Mouse (Mus musculus) lung, adult 10 weeks (tissue): ENCODE results near the gene S100a11. TPM values are rescaled to one million over a fixed set of nuclear protein-coding genes. Genes with fewer than 3 reads are reported as not detected.

Experiments used
- polyA plus RNA-seq: library from polyadenylated mRNA; stranded (reverse); fragments of 350-450 nt; fragmentation: Illumina TruSeq; extraction: RNeasy Lipid Tissue Mini Kit (QIAGEN cat#74804); gene quantifications from one replicate; pipeline ENCODE4 v1.2.3, GENCODE M21; 2014; ENCODE audit warnings: low read depth, low replicate concordance; ENCODE audit not compliant: insufficient read depth

S100a11 gene
- 1,443 TPM for polyA plus RNA-seq

DNA sequence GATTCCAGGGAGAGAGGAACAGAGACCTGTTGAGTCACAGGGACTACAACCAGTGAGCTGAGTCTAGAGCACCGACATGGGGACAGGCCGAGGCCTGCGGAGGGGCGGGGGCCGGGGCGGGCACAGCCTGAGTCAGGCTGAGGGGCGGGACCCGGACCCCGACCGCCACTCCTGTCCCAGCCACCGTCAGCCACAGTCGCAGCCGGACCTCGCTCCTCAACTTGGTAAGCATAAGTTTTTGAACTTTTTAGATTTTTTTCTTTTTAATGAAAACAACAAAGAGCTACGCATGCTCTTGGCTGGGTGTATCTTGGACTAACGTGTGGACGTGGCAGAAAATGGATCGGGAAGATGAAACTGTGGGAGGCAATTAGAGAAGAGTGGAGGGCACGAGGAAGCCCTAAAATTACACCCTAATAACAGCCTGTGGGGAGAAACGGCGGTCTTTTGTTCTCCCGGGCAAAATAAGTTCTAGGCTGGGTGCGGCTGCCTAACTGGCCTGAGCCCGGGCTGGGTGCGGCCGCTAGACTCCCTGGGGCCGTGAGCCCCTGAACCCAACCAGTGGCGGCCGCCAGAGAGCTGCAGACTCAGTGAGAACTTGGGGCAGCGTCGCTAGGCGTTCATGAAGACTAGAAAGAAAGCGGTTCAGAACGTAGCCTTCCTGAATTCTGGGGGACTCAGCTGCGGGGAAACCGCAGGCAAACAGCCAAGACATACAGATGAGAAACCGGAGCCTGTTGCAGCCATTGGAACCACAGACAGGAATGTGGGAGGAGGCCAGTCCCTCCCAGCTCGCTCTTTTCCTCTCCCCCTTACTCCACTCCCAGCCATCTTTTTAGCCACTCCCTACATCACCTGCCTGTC is at the start of gene S100a11:
TSS of gene S100a11 (plus strand) at position 159 of the 864 bp plus-strand sequence.

DNA sequence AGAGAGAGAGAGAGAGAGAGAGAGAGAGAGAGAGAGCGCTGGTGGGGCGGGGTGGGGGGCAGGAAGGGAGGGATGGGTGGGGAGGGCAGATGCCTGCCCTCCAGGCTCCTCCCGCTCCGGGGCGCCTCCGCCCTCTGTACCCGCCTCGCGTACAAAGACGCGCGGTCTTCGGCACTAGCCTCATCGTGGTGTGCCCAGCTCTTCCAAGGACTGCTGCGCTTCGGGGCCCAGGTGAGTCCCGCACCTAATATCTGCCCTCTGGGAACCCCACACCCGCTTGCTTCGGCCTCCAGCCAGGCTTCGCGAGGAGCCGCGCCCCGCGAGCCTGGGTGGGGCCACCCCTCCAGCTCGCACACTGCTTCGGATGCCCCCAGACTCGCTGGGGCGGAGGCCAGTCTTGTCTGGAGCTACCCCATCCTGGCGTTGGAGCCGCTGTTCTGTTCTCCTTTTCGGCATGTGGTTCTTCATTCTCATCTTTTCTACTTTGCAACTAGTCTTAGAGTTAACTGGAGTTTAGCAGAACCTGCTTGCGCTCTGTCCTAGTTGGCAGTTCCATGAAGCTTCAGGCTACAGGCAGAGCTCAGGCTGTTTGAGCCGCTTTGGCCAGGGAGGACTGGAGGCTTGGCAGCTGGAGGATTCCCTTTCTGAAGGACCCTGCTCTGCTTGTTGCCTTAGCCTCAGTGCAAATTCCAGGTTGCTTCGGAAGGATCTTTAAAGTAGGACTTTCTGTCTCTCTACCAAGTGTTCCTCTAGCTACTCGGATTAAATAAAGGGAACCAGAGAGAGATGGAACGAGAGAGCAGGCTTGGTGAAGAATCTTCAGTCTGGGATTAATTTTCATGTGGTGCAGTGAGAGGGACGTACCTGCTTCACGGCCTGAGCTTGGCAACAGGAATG is 34.9 kb downstream of the S100a11 start, which contains the start of gene S100a10:
TSS of gene S100a10 (plus strand) at position 100 of the 897 bp plus-strand sequence.

Other genes starting within 250 kb of the S100a11 start
- not detected for gene Flg, start 247.0 kb upstream of the S100a11 start, polyA plus RNA-seq
- not detected for gene Hrnr, start 200.7 kb upstream of the S100a11 start, polyA plus RNA-seq
- 0.63 TPM for gene Rptn, start 126.8 kb upstream of the S100a11 start, polyA plus RNA-seq
- gene Tchh, start 78.2 kb upstream of the S100a11 start, polyA plus RNA-seq = 0.97 TPM
- gene Tchhl1, start 51.7 kb upstream of the S100a11 start, polyA plus RNA-seq = not detected
- 525 TPM for gene S100a10, start 34.6 kb downstream of the S100a11 start, polyA plus RNA-seq
- gene Tdpoz2, start 132.2 kb downstream of the S100a11 start, polyA plus RNA-seq = not detected
- gene Tdpoz1, start 155.8 kb downstream of the S100a11 start, polyA plus RNA-seq = not detected
- gene Gm37596, start 172.6 kb downstream of the S100a11 start, polyA plus RNA-seq = not detected